Mouse (Mus musculus): Measurements from ENCODE around the gene Med19. TPM values are rescaled to one million over a fixed set of nuclear protein-coding genes. Genes with fewer than 3 reads are reported as not detected.
"Not testable (repeated sequence)": the region's sequence is repeated elsewhere in the genome, so short reads cannot be mapped to it uniquely, and the experiment has no call there.

Med19 gene
- polyA plus RNA-seq, 1 experiment from 2014 or later: 40.7 TPM

- H3K4me1 ChIP-seq: peaks cover 4% of the 10 kb centered on the region; the same call in 1 of the 2 replicates
- 3% methylated on average over 39 of the region's 39 CpGs for WGBS
- no peaks in the 10 kb centered on the region for H3K9me3 ChIP-seq
- H3K9ac ChIP-seq: peak overlapping the region; percentile 91
- peak overlapping the region; percentile 62 for H3K4me2 ChIP-seq (replicated peaks)
- no peaks in the 10 kb centered on the region for H3K27me3 ChIP-seq
- peak overlapping the region; percentile 97 for H3K27ac ChIP-seq
- peak; percentile 77 for ATAC-seq (ENCODE audit: insufficient number of reproducible peaks, insufficient read depth, low FRiP score, low TSS enrichment)
- peaks cover 37% of the 10 kb centered on the region for H3K36me3 ChIP-seq
- peak overlapping the region; percentile 90 for H3K4me3 ChIP-seq
Observed at GRCm38 (mm10) chr2:84669828-84670568, 8.2 kb upstream of the Med19 start.

- H3K9ac ChIP-seq: peak within 1 kb of the TSS; percentile 91
- H3K4me1 ChIP-seq: peaks cover 4% of the 10 kb centered on the region; the same call in 1 of the 2 replicates
- peaks cover 43% of the 10 kb centered on the region for H3K36me3 ChIP-seq
- peak; percentile 96 for ATAC-seq (ENCODE audit: insufficient number of reproducible peaks, insufficient read depth, low FRiP score, low TSS enrichment)
- under 1% methylated on average over 20 of the region's 20 CpGs for WGBS
- H3K4me2 ChIP-seq (replicated peaks): peak within 1 kb of the TSS; percentile 62
- peak within 1 kb of the TSS; percentile 97 for H3K27ac ChIP-seq
- peak within 1 kb of the TSS; percentile 90 for H3K4me3 ChIP-seq
- H3K27me3 ChIP-seq: no peaks in the 10 kb centered on the region
- H3K9me3 ChIP-seq: no peaks in the 10 kb centered on the region
Observed at GRCm38 (mm10) chr2:84670569-84670933, 7.7 kb upstream of the Med19 start, which contains the start of gene Selenoh. Gene Selenoh (minus strand): TSS chr2:84670770.

GRCm38 (mm10) chr2:84671535-84671934 is 6.7 kb upstream of the Med19 start:
- peaks cover 48% of the 10 kb centered on the region for H3K36me3 ChIP-seq
- WGBS: 65% methylated on average over 4 of the region's 5 CpGs
- not testable (repeated sequence) for H3K9ac ChIP-seq

GRCm38 (mm10) chr2:84677270-84677967 is 783 bp upstream of the Med19 start:
- no peaks in the 10 kb centered on the region for H3K27me3 ChIP-seq
- H3K9ac ChIP-seq: peak overlapping the region; percentile 61
- H3K4me1 ChIP-seq: peaks cover 16% of the 10 kb centered on the region
- H3K27ac ChIP-seq: peak overlapping the region; percentile 41; the same call in 1 of the 2 replicates
- peak; percentile 36 for ATAC-seq (ENCODE audit: insufficient number of reproducible peaks, insufficient read depth, low FRiP score, low TSS enrichment)
- WGBS: 10% methylated on average over 22 of the region's 22 CpGs
- peak overlapping the region; percentile 73 for H3K4me2 ChIP-seq (replicated peaks)
- H3K4me3 ChIP-seq: peak overlapping the region; percentile 80
- no peaks in the 10 kb centered on the region for H3K9me3 ChIP-seq
- H3K36me3 ChIP-seq: peaks cover 45% of the 10 kb centered on the region

More at GRCm38 (mm10) chr2:84671535-84671934, 6.7 kb upstream of the Med19 start:
- H3K4me3 ChIP-seq; ATAC-seq (ENCODE audit: insufficient number of reproducible peaks, insufficient read depth, low FRiP score, low TSS enrichment); H3K9me3 ChIP-seq; H3K27ac ChIP-seq; H3K4me1 ChIP-seq; H3K27me3 ChIP-seq: not testable (repeated sequence)
- peak overlapping the region; percentile 62 for H3K4me2 ChIP-seq (replicated peaks)

GRCm38 (mm10) chr2:84679016-84679415 is 814 bp downstream of the Med19 start, which contains the start of gene Tmx2:
Gene Tmx2 (minus strand): TSS chr2:84679140.
- Histone ChIP-seq H3K9me3 (no peaks in the 10 kb centered on the region), H3K4me1 (peaks cover 16% of the 10 kb centered on the region), H3K4me2 (replicated peaks) (peak within 1 kb of the TSS; percentile 73), H3K9ac (peak within 1 kb of the TSS; percentile 82), H3K36me3 (peaks cover 36% of the 10 kb centered on the region), H3K27ac (peak within 1 kb of the TSS; percentile 17; the same call in 1 of the 2 replicates), H3K27me3 (no peaks in the 10 kb centered on the region), H3K4me3 (peak within 1 kb of the TSS; percentile 80)
- no peak for ATAC-seq (ENCODE audit: insufficient number of reproducible peaks, insufficient read depth, low FRiP score, low TSS enrichment)
- 14% methylated on average over 8 of the region's 8 CpGs for WGBS

- H3K36me3 ChIP-seq: peaks cover 50% of the 10 kb centered on the region
- H3K9me3 ChIP-seq: no peaks in the 10 kb centered on the region
- H3K4me3 ChIP-seq: no peak overlapping the region
- no peak overlapping the region for H3K4me2 ChIP-seq (replicated peaks)
- H3K4me1 ChIP-seq: peaks cover 7% of the 10 kb centered on the region; the same call in 1 of the 2 replicates
- H3K9ac ChIP-seq: no peak overlapping the region
- no peak for ATAC-seq (ENCODE audit: insufficient number of reproducible peaks, insufficient read depth, low FRiP score, low TSS enrichment)
- H3K27me3 ChIP-seq: no peaks in the 10 kb centered on the region
- no peak overlapping the region for H3K27ac ChIP-seq
- WGBS: 87% methylated on average over 6 of the region's 6 CpGs
Observed at GRCm38 (mm10) chr2:84682605-84683183, 4.5 kb downstream of the Med19 start.

GRCm38 (mm10) chr2:84688080-84688844 is 10.1 kb downstream of the Med19 start:
- 83% methylated on average over 2 of the region's 2 CpGs for WGBS
- no peak overlapping the region for H3K4me3 ChIP-seq
- no peaks in the 10 kb centered on the region for H3K4me1 ChIP-seq
- peaks cover 83% of the 10 kb centered on the region for H3K36me3 ChIP-seq
- ATAC-seq (ENCODE audit: insufficient number of reproducible peaks, insufficient read depth, low FRiP score, low TSS enrichment): no peak
- no peak overlapping the region for H3K4me2 ChIP-seq (replicated peaks)
- H3K27ac ChIP-seq: no peak overlapping the region
- no peaks in the 10 kb centered on the region for H3K27me3 ChIP-seq
- no peaks in the 10 kb centered on the region for H3K9me3 ChIP-seq
- H3K9ac ChIP-seq: no peak overlapping the region

GRCm38 (mm10) chr2:84690050-84690449 is 11.8 kb downstream of the Med19 start:
- no peak overlapping the region for H3K27ac ChIP-seq
- no peaks in the 10 kb centered on the region for H3K9me3 ChIP-seq
- no peaks in the 10 kb centered on the region for H3K4me1 ChIP-seq
- H3K9ac ChIP-seq: no peak overlapping the region
- H3K4me2 ChIP-seq (replicated peaks): no peak overlapping the region
- no peaks in the 10 kb centered on the region for H3K27me3 ChIP-seq
- 88% methylated on average over 12 of the region's 12 CpGs for WGBS
- H3K36me3 ChIP-seq: peaks cover 85% of the 10 kb centered on the region
- H3K4me3 ChIP-seq: no peak overlapping the region
- ATAC-seq (ENCODE audit: insufficient number of reproducible peaks, insufficient read depth, low FRiP score, low TSS enrichment): no peak

- Histone ChIP-seq H3K9ac (no peak overlapping the region), H3K27ac (no peak overlapping the region), H3K4me3 (no peak overlapping the region), H3K9me3 (no peaks in the 10 kb centered on the region), H3K4me1 (no peaks in the 10 kb centered on the region), H3K4me2 (replicated peaks) (no peak overlapping the region), H3K27me3 (no peaks in the 10 kb centered on the region), H3K36me3 (peaks cover 61% of the 10 kb centered on the region)
- WGBS: 88% methylated on average over 5 of the region's 5 CpGs
- no peak for ATAC-seq (ENCODE audit: insufficient number of reproducible peaks, insufficient read depth, low FRiP score, low TSS enrichment)
Observed at GRCm38 (mm10) chr2:84695007-84695695, 16.9 kb downstream of the Med19 start.

- H3K4me3 ChIP-seq: no peak overlapping the region
- H3K27me3 ChIP-seq: no peaks in the 10 kb centered on the region
- no peak overlapping the region for H3K4me2 ChIP-seq (replicated peaks)
- H3K27ac ChIP-seq: no peak overlapping the region
- no peak for ATAC-seq (ENCODE audit: insufficient number of reproducible peaks, insufficient read depth, low FRiP score, low TSS enrichment)
- no peaks in the 10 kb centered on the region for H3K4me1 ChIP-seq
- peaks cover 29% of the 10 kb centered on the region for H3K36me3 ChIP-seq
- WGBS: 91% methylated on average over 1 of the region's 1 CpGs
- no peaks in the 10 kb centered on the region for H3K9me3 ChIP-seq
- H3K9ac ChIP-seq: no peak overlapping the region
Observed at GRCm38 (mm10) chr2:84703497-84703896, 25.3 kb downstream of the Med19 start.

- Histone ChIP-seq H3K4me1 (no peaks in the 10 kb centered on the region), H3K27me3 (no peaks in the 10 kb centered on the region), H3K4me3 (no peak overlapping the region), H3K4me2 (replicated peaks) (no peak overlapping the region), H3K36me3 (peaks cover 32% of the 10 kb centered on the region), H3K27ac (no peak overlapping the region), H3K9ac (no peak overlapping the region), H3K9me3 (no peaks in the 10 kb centered on the region)
- 82% methylated on average over 5 of the region's 5 CpGs for WGBS
- no peak for ATAC-seq (ENCODE audit: insufficient number of reproducible peaks, insufficient read depth, low FRiP score, low TSS enrichment)
Observed at GRCm38 (mm10) chr2:84704329-84704728, 26.1 kb downstream of the Med19 start.

Measured in embryonic facial prominence, embryonic 12.5 days (tissue).